Mouse (Mus musculus): Measurements from ENCODE around the gene Usp15. TPM values are rescaled to one million over a fixed set of nuclear protein-coding genes. Genes with fewer than 3 reads are reported as not detected.

Gene Usp15
- total and polyA plus RNA-seq, 3 experiments, result 65.4 to 124 (median 113) TPM

GRCm38 (mm10) chr10:123075751-123076242 lies 121.0 kb downstream of the Usp15 start:
- H3K36me3 ChIP-seq (replicated peaks in 1 of 2; ENCODE audit: control insufficient read depth in 1 of 2, insufficient read depth in 1 of 2, low read length in 1 of 2), result peaks cover 0 to 19% of the 10 kb centered on the region in 2 experiments
- peaks cover 4% of the 10 kb centered on the region for H3K27me3 ChIP-seq (replicated peaks)
- H3K4me1 ChIP-seq (ENCODE audit: control insufficient read depth in 1 of 2, insufficient read depth in 2 of 2), result peaks cover 2 to 21% of the 10 kb centered on the region in 2 experiments; a peak in 3 of 4 replicates
- peak; percentile 61; the same call in 1 of the 2 replicates for TF ChIP-seq UBTF (IDR thresholded peaks at IDR 0.05; ENCODE audit: low read depth, low read length)
- no peak for TF ChIP-seq KAT2A (IDR thresholded peaks at IDR 0.05; ENCODE audit: insufficient replicate concordance, low read length)
- H3K4me2 ChIP-seq (ENCODE audit: insufficient read depth, low read depth, poor library complexity, severe bottlenecking), result peak overlapping the region; percentile 93
- H3K9ac ChIP-seq (ENCODE audit: insufficient read depth, low read depth), result peak overlapping the region; percentile 84
- dilution Hi-C loops (cut with MboI; ENCODE audit: extremely low pct_ligation_motif_present, extremely low pct_unique_long_range_greater_than_20kb, low sequenced_read_pairs) (no loop called here), in situ Hi-C loops (cut with MboI; ENCODE audit: low pct_ligation_motif_present, low pct_unique_long_range_greater_than_20kb, low sequenced_read_pairs) (no loop called here)
- peak; percentile 5 for DNase-seq (ENCODE audit: extremely low read depth)
- no peak overlapping the region for H3K27ac ChIP-seq (ENCODE audit: insufficient read depth, low read depth)
- peak overlapping the region; percentile 69 to 93 (median 83) for H3K4me3 ChIP-seq (replicated peaks in 1 of 3; ENCODE audit: low read depth in 2 of 3, low read length in 2 of 3, poor library complexity in 1 of 3)
- H3K79me2 ChIP-seq (replicated peaks; ENCODE audit: control insufficient read depth, extremely low read depth, insufficient read depth, poor library complexity, severe bottlenecking), result peaks cover 31% of the 10 kb centered on the region
- H3K9me3 ChIP-seq (replicated peaks; ENCODE audit: low read length), result no peaks in the 10 kb centered on the region

GRCm38 (mm10) chr10:123071997-123072396 lies 124.8 kb downstream of the Usp15 start:
- no peak overlapping the region for H3K4me2 ChIP-seq (ENCODE audit: insufficient read depth, low read depth, poor library complexity, severe bottlenecking)
- TF ChIP-seq KAT2A (IDR thresholded peaks at IDR 0.05; ENCODE audit: insufficient replicate concordance, low read length), result no peak
- H3K4me1 ChIP-seq (ENCODE audit: control insufficient read depth in 1 of 2, insufficient read depth in 2 of 2), result peaks cover 2 to 19% of the 10 kb centered on the region in 2 experiments; a peak in 3 of 4 replicates
- H3K9ac ChIP-seq (ENCODE audit: insufficient read depth, low read depth), result no peak overlapping the region
- in situ Hi-C loops (cut with MboI; ENCODE audit: low pct_ligation_motif_present, low pct_unique_long_range_greater_than_20kb, low sequenced_read_pairs), result no loop called here
- no peak overlapping the region for H3K27ac ChIP-seq (ENCODE audit: insufficient read depth, low read depth)
- no peak for DNase-seq (ENCODE audit: extremely low read depth)
- H3K27me3 ChIP-seq (replicated peaks), result no peaks in the 10 kb centered on the region
- dilution Hi-C loops (cut with MboI; ENCODE audit: extremely low pct_ligation_motif_present, extremely low pct_unique_long_range_greater_than_20kb, low sequenced_read_pairs), result no loop called here
- peaks cover 4 to 26% of the 10 kb centered on the region in 2 experiments for H3K36me3 ChIP-seq (replicated peaks in 1 of 2; ENCODE audit: control insufficient read depth in 1 of 2, insufficient read depth in 1 of 2, low read length in 1 of 2)
- no peak overlapping the region for H3K4me3 ChIP-seq (replicated peaks in 1 of 3; ENCODE audit: low read depth in 2 of 3, low read length in 2 of 3, poor library complexity in 1 of 3)
- H3K9me3 ChIP-seq (replicated peaks; ENCODE audit: low read length), result peaks cover 5% of the 10 kb centered on the region
- H3K79me2 ChIP-seq (replicated peaks; ENCODE audit: control insufficient read depth, extremely low read depth, insufficient read depth, poor library complexity, severe bottlenecking), result peaks cover 31% of the 10 kb centered on the region

- no peak overlapping the region for H3K27ac ChIP-seq (ENCODE audit: insufficient read depth, low read depth)
- dilution Hi-C loops (cut with MboI; ENCODE audit: extremely low pct_ligation_motif_present, extremely low pct_unique_long_range_greater_than_20kb, low sequenced_read_pairs), result no loop called here
- H3K9me3 ChIP-seq (replicated peaks; ENCODE audit: low read length), result no peaks in the 10 kb centered on the region
- no peak overlapping the region for H3K4me3 ChIP-seq (replicated peaks in 1 of 3; ENCODE audit: low read depth in 2 of 3, low read length in 2 of 3, poor library complexity in 1 of 3)
- no peak for DNase-seq (ENCODE audit: extremely low read depth)
- no peak overlapping the region for H3K9ac ChIP-seq (ENCODE audit: insufficient read depth, low read depth)
- TF ChIP-seq UBTF (IDR thresholded peaks at IDR 0.05; ENCODE audit: low read depth, low read length) (no peak), ZC3H11A (IDR thresholded peaks at IDR 0.05; ENCODE audit: low read depth, low read length) (no peak)
- H3K4me1 ChIP-seq (ENCODE audit: control insufficient read depth in 1 of 2, insufficient read depth in 2 of 2), result no peaks in the 10 kb centered on the region
- H3K36me3 ChIP-seq (replicated peaks in 1 of 2; ENCODE audit: control insufficient read depth in 1 of 2, insufficient read depth in 1 of 2, low read length in 1 of 2), result peaks cover 0 to 19% of the 10 kb centered on the region in 2 experiments
- in situ Hi-C loops (cut with MboI; ENCODE audit: low pct_ligation_motif_present, low pct_unique_long_range_greater_than_20kb, low sequenced_read_pairs), result no loop called here
- H3K27me3 ChIP-seq (replicated peaks), result no peaks in the 10 kb centered on the region
- H3K79me2 ChIP-seq (replicated peaks; ENCODE audit: control insufficient read depth, extremely low read depth, insufficient read depth, poor library complexity, severe bottlenecking), result no peaks in the 10 kb centered on the region
- no peak overlapping the region for H3K4me2 ChIP-seq (ENCODE audit: insufficient read depth, low read depth, poor library complexity, severe bottlenecking)
Observed at GRCm38 (mm10) chr10:123063021-123063420, 133.8 kb downstream of the Usp15 start.

- Histone ChIP-seq H3K9me3 (replicated peaks; ENCODE audit: low read length) (no peaks in the 10 kb centered on the region), H3K4me2 (ENCODE audit: insufficient read depth, low read depth, poor library complexity, severe bottlenecking) (no peak overlapping the region), H3K4me1 (ENCODE audit: control insufficient read depth in 1 of 2, insufficient read depth in 2 of 2) (peaks cover 0 to 5% of the 10 kb centered on the region in 2 experiments; a peak in 1 of 4 replicates), H3K27ac (ENCODE audit: insufficient read depth, low read depth) (no peak overlapping the region), H3K27me3 (replicated peaks) (no peaks in the 10 kb centered on the region), H3K36me3 (replicated peaks in 1 of 2; ENCODE audit: control insufficient read depth in 1 of 2, insufficient read depth in 1 of 2, low read length in 1 of 2) (peaks cover 2 to 28% of the 10 kb centered on the region in 2 experiments), H3K9ac (ENCODE audit: insufficient read depth, low read depth) (no peak overlapping the region), H3K79me2 (replicated peaks; ENCODE audit: control insufficient read depth, extremely low read depth, insufficient read depth, poor library complexity, severe bottlenecking) (no peaks in the 10 kb centered on the region), H3K4me3 (replicated peaks in 1 of 3; ENCODE audit: low read depth in 2 of 3, low read length in 2 of 3, poor library complexity in 1 of 3) (no peak overlapping the region)
- dilution Hi-C loops (cut with MboI; ENCODE audit: extremely low pct_ligation_motif_present, extremely low pct_unique_long_range_greater_than_20kb, low sequenced_read_pairs) (no loop called here), in situ Hi-C loops (cut with MboI; ENCODE audit: low pct_ligation_motif_present, low pct_unique_long_range_greater_than_20kb, low sequenced_read_pairs) (no loop called here)
- no peak for DNase-seq (ENCODE audit: extremely low read depth)
- TF ChIP-seq UBTF (IDR thresholded peaks at IDR 0.05; ENCODE audit: low read depth, low read length), result no peak
- no peak for TF ChIP-seq TBP (conservative IDR thresholded peaks at IDR 0.05; ENCODE audit: low read depth, low read length)
- TF ChIP-seq MAZ (IDR thresholded peaks at IDR 0.05; ENCODE audit: low read depth, low read length), result no peak
- TF ChIP-seq JUND (conservative IDR thresholded peaks at IDR 0.05; ENCODE audit: low read depth, low read length), result no peak
- TF ChIP-seq MYC (IDR thresholded peaks at IDR 0.05; ENCODE audit: low read depth, low read length), result no peak
- no peak for TF ChIP-seq EP300 (IDR thresholded peaks at IDR 0.05; ENCODE audit: low read length)
- no peak for TF ChIP-seq USF2 (conservative IDR thresholded peaks at IDR 0.05; ENCODE audit: low read depth, low read length)
- TF ChIP-seq MAX (IDR thresholded peaks at IDR 0.05; ENCODE audit: low read length), result no peak
- TF ChIP-seq GABPA (IDR thresholded peaks at IDR 0.05; ENCODE audit: insufficient replicate concordance, low read depth, low read length), result no peak
- TF ChIP-seq JUN (IDR thresholded peaks at IDR 0.05; ENCODE audit: insufficient read depth, low read depth, low read length), result no peak
- no peak for TF ChIP-seq CHD2 (IDR thresholded peaks at IDR 0.05; ENCODE audit: low read length)
- no peak for TF ChIP-seq CTCF (conservative IDR thresholded peaks at IDR 0.05 in 1 of 2, IDR thresholded peaks at IDR 0.05 in 1 of 2; ENCODE audit: low read depth in 2 of 2, low read length in 2 of 2)
- TF ChIP-seq E2F4 (IDR thresholded peaks at IDR 0.05; ENCODE audit: insufficient replicate concordance, low read depth, low read length), result no peak
- TF ChIP-seq ZMIZ1 (IDR thresholded peaks at IDR 0.05; ENCODE audit: low read depth, low read length), result no peak
- TF ChIP-seq MAFK (IDR thresholded peaks at IDR 0.05; ENCODE audit: insufficient replicate concordance, low read length), result no peak
- TF ChIP-seq MXI1 (IDR thresholded peaks at IDR 0.05; ENCODE audit: low read depth, low read length), result no peak
Observed at GRCm38 (mm10) chr10:123060831-123061230, 136.0 kb downstream of the Usp15 start.

Measured in CH12.LX (cell line).